Mouse (Mus musculus) intestine, embryonic 15.5 days (tissue): ENCODE measurements around the gene Gng7. TPM values are rescaled to one million over a fixed set of nuclear protein-coding genes. Genes with fewer than 3 reads are reported as not detected.

Experiments used
- ATAC-seq: fragments of 200-750 bp; cut with Nextera tagmentation; 2 replicates; pipeline ENCODE4 v1.8.0; 2017; ENCODE audit warnings: moderate TSS enrichment, moderate library complexity
- H3K27ac ChIP-seq: fragments of 300-500 bp; sonication (generic); 2 replicates; pipeline ENCODE4 v1.5.1; 2015; ENCODE audit warnings: mild to moderate bottlenecking, inconsistent platforms
- H3K27me3 ChIP-seq: fragments of 300-500 bp; sonication (generic); replicated peaks from 2 replicates; pipeline ENCODE4 v1.6.1; 2015; ENCODE audit warnings: inconsistent platforms
- H3K36me3 ChIP-seq: fragments of 300-500 bp; sonication (generic); 2 replicates; pipeline ENCODE4 v1.6.1; 2015; ENCODE audit warnings: inconsistent platforms
- H3K4me1 ChIP-seq: fragments of 300-500 bp; sonication (generic); replicated peaks from 2 replicates; pipeline ENCODE4 v1.6.1; 2015; ENCODE audit warnings: inconsistent platforms
- H3K4me2 ChIP-seq: fragments of 300-500 bp; sonication (generic); replicated peaks from 2 replicates; pipeline ENCODE4 v1.6.1; 2015; ENCODE audit warnings: mild to moderate bottlenecking, inconsistent platforms
- H3K4me3 ChIP-seq: fragments of 300-500 bp; sonication (generic); replicated peaks from 2 replicates; pipeline ENCODE4 v1.5.1; 2015; ENCODE audit warnings: inconsistent platforms
- H3K9ac ChIP-seq: fragments of 300-500 bp; sonication (generic); 2 replicates; pipeline ENCODE4 v1.6.1; 2015; ENCODE audit warnings: inconsistent platforms
- H3K9me3 ChIP-seq: fragments of 300-500 bp; sonication (generic); 2 replicates; pipeline ENCODE4 v1.6.1; 2016; ENCODE audit warnings: inconsistent platforms
- WGBS: fragments of 180-500 bp; shearing (Covaris S2); methylation state at CpG from one replicate; pipeline ENCODE4 v1.1.7; 2015; 5-methylcytosine and 5-hydroxymethylcytosine counted together
- polyA plus RNA-seq: library from polyadenylated mRNA; unstranded; fragments of >200 nt; fragmentation: Nextera tagmentation; extraction: Ambion mirVana; gene quantifications from 2 replicates; pipeline ENCODE4 v1.2.1, GENCODE M21; 2015

The Gng7 gene
- polyA plus RNA-seq, 1 experiment from 2014 or later = 4.7 TPM

DNA sequence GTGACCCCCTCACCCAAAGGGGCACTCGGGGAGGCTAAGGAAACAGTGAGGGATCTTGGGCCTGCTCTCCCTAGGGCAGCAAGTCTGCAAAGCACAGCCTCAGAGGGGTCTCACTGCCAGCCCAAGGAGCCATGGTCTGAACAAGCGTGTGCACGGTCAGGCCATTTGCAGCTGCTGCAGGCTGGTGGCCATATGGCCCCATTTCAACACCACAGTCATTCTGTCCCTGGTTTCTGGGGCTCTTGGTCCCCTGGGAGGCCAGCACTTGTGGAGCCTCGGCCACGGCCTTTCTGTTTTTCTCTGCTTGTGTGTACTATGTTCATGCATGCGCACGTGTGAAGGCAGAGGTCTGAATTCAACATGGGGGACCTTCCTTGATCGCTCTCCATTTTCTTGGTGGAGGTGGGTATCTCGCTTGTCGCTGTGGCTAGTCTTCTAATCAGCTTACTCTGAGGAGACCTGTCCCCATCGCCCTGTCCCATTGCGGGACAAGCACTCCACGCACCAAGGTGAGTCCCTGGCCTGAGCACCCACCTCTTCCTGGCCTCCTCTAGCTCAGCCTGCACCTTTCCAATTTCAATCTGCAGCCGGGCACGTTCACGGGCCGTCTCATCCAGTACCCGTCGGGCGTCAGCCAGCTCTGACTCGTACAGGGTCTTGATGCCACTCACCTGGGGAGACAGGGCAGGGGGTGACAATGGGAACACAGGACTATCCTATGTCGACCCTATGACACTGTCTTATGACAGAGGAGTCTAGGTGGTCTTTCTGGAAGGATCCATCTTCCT lies 105.2 kb downstream of the Gng7 start:
- 95% methylated on average over 22 of the region's 22 CpGs for WGBS
- no peak for ATAC-seq
- Histone ChIP-seq H3K4me2 (no peak overlapping the region), H3K36me3 (peaks cover 26% of the 10 kb centered on the region), H3K9ac (no peak overlapping the region), H3K4me3 (no peak overlapping the region), H3K27me3 (no peaks in the 10 kb centered on the region), H3K9me3 (no peaks in the 10 kb centered on the region), H3K27ac (no peak overlapping the region), H3K4me1 (peaks cover 9% of the 10 kb centered on the region; the same call in 1 of the 2 replicates)

DNA sequence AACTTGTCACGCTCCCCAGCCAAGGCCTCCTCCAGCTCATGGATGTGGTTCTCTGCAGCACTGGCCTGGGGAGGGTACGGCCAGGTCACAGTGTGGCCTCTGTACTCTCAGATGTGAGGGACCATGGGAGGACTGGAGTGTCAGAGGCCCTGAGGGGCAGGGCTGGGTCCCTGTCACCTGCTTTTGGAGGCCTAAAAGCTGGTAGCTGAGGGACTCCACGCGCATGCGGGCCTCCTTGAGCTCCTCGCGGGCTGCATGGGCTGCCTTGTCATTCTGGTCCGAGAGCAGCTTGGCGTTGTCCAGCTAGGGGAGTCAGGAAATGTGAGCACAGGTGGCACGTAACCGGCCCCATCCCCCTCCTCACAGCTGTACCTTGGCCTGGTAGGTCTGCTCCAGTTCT lies 110.0 kb downstream of the Gng7 start:
- H3K27me3 ChIP-seq = no peaks in the 10 kb centered on the region
- no peaks in the 10 kb centered on the region for H3K9me3 ChIP-seq
- no peak overlapping the region for H3K4me2 ChIP-seq
- ATAC-seq = no peak
- no peak overlapping the region for H3K4me3 ChIP-seq
- WGBS = 90% methylated on average over 11 of the region's 11 CpGs
- H3K27ac ChIP-seq = no peak overlapping the region
- peaks cover 8% of the 10 kb centered on the region for H3K4me1 ChIP-seq
- no peak overlapping the region for H3K9ac ChIP-seq
- H3K36me3 ChIP-seq = peaks cover 32% of the 10 kb centered on the region

DNA sequence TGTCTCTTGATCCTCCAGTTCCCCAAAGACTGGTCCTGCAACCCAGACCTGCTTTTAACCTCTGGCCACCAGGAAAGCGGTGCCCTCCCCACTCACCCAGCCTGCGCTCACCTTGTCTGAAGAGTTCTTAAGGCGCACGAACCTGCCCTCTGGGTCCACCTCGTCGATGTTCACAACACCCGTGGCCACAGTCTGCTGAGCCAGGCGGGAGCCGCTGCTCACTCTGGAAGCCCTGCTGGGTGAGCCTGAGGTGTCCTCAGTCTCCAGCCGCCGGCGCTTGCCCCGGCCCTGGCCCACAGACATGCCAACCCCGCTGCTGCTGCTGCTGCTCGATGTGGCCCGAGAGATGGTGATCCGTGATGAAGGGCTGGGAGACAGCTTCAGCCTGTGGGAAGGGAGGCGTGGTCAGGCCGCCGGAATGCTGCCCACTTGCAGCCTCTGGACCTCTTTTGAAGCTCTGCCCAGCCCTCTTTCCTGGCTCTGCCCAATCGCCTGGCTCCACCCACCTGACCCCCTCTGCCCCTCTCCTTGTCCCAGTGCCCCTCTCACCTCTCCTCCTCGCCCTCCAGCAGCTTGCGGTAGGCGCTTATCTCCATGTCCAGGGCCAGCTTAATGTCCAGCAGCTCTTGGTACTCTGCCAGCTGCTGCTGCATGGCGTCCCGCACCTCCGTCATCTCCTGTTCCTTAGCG lies 110.6 kb downstream of the Gng7 start:
- H3K4me3 ChIP-seq = no peak overlapping the region
- no peaks in the 10 kb centered on the region for H3K9me3 ChIP-seq
- ATAC-seq = no peak
- peaks cover 28% of the 10 kb centered on the region for H3K36me3 ChIP-seq
- H3K4me2 ChIP-seq = no peak overlapping the region
- no peak overlapping the region for H3K9ac ChIP-seq
- no peaks in the 10 kb centered on the region for H3K27me3 ChIP-seq
- H3K27ac ChIP-seq = no peak overlapping the region
- 86% methylated on average over 28 of the region's 28 CpGs for WGBS
- peaks cover 14% of the 10 kb centered on the region for H3K4me1 ChIP-seq

DNA sequence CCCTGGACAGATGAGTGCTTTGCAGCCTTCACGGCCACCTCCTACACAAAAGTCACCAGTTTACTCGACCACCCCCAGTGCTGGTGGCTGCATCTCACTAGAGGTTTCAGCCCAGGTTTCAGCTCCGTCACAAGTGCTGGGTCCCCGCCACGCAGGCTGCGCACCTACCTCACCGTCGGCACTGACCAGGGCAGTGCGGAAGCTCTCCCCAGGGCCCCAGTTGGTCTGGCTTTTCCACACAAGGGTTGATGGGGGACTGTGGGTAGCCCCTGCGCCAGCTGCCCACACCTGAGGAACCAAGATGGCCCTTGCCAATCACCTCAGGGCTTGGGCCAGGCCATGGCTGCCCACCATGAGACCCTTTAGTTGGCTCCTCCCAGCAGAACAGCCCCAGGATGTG lies 111.5 kb downstream of the Gng7 start:
- Histone ChIP-seq H3K9ac (no peak overlapping the region), H3K9me3 (no peaks in the 10 kb centered on the region), H3K27ac (no peak overlapping the region), H3K27me3 (no peaks in the 10 kb centered on the region), H3K4me1 (peaks cover 18% of the 10 kb centered on the region), H3K36me3 (peaks cover 34% of the 10 kb centered on the region), H3K4me2 (no peak overlapping the region), H3K4me3 (no peak overlapping the region)
- ATAC-seq = no peak
- WGBS = 93% methylated on average over 10 of the region's 10 CpGs

DNA sequence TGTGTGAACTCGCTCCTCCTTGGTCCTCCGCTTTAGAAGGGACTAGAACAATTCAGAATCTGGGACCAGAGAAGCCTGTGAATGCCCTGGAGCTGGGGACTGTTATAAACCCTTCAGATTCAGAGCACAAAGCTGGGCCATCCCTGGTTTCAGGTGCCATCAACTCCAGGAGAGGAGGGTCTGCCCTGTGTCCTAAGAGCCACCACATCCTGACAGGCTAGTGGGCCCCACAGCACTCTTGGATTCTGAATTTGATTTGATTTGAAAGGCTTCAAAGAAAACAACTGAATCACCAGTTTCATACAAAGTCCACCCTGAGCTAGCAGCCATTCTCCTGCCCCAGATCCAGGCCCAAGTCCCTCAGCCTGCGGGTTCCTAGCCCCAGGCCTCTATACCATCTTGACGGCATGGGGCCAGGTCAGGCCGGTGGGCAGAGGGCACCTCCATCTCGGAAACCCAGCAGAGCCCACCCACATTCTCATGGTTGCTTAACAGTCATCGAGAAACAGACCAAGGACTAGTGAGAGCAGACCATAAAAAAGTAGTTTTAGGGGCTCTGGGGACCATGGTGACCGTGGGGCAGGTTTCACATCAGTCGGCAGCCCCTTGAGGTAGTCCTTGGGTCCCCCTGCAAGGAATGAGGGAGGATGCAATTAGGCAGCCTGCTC lies 112.3 kb downstream of the Gng7 start:
- no peak overlapping the region for H3K27ac ChIP-seq
- H3K4me1 ChIP-seq = peaks cover 26% of the 10 kb centered on the region
- ATAC-seq = no peak
- H3K27me3 ChIP-seq = no peaks in the 10 kb centered on the region
- H3K9ac ChIP-seq = no peak overlapping the region
- peaks cover 34% of the 10 kb centered on the region for H3K36me3 ChIP-seq
- 95% methylated on average over 9 of the region's 9 CpGs for WGBS
- H3K4me3 ChIP-seq = no peak overlapping the region
- no peaks in the 10 kb centered on the region for H3K9me3 ChIP-seq
- no peak overlapping the region for H3K4me2 ChIP-seq

DNA sequence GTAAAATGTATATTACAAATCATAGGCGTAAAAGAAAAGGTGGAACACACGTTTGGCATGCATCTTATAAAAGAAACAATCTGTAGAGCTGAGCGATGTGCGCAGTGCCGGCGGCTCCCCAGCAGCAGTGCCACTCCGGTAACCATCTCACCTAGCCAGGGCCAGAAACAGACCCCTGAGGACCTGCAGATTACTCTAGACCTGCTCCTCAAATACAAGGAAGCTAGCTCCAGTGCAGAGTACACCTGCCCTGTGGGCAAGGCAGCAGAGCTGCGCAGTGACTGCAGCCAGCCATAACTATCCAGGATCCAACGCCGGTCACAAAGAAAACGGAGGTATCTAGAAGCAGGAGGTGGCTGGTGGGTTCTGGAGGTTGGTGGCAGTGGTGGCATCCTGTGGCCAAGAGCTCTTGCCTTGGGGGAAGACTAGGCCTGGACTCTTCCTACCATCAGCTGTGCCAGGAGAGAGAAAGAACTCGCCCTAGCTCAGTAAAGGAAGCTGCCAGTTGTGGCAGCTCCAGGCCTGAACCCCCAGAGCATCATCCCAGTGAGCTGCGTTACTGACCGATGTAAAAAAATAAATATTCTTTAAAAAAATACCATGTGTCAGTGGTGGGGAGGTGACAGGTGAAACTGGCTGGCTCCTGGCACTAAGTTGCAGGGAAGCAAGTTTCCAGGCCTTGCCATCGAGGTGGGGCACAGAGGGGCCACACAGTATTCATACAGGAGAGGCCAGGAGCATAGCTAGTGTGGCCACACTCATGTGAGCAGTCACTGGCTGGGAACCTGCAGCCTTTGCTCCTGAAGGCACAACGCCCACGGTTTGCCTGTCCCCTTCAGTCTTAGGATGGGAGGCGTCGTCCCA lies 113.1 kb downstream of the Gng7 start:
- Histone ChIP-seq H3K9me3 (no peaks in the 10 kb centered on the region), H3K27ac (peak overlapping the region; percentile 42), H3K4me1 (peaks cover 26% of the 10 kb centered on the region), H3K9ac (0 out of 2 replicates have a peak overlapping the region, but pooled peaks have one; percentile 0), H3K4me3 (no peak overlapping the region), H3K36me3 (peaks cover 34% of the 10 kb centered on the region), H3K4me2 (peak overlapping the region; percentile 34), H3K27me3 (no peaks in the 10 kb centered on the region)
- ATAC-seq = no peak
- WGBS = 87% methylated on average over 19 of the region's 19 CpGs

DNA sequence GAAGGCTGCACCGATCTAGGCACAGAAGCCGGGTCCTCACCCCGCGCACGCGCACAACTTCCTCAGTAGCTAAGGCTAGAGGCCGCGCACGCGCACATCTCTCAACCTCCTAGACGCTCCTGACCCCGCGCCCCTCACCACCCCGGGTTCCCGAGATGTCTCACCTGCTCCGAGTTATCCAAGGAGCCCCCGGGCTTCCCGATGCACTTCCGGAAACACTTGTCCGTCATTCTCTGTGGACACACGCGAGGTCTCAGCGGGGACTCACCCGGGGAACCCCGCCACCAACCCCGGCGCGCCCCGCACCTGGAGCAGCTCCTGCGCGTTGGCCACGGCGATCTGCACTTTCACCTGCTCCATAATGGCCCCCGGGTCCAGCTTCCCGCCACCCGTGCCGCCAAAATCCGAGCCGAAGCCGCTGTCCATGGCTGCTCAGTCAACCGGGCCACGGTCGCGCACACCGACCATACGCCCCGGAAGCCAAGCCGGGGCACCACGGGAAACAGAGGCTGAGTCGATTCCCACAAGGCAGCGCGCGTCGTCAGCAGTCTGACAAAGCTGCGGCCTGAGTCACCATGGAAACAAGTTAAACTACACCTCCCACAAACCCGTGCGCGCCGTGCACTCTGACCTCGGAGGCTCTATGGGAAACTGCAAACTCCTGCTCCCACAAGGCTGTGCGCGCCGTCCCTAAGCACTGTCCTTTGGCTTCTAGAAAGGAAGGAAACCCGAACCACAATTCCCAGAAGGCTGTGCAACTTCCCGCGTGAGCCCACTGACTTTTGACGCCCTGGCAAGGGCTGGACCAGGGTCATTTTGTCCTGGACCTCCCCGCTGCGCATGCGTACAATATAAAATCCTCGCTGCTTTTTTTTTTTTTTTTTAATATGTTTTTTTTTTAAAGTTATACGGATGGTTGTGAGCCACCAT lies 114.2 kb downstream of the Gng7 start, which contains the start of gene Timm13:
TSS of gene Timm13 (minus strand) at position 652 of the 930 bp plus-strand sequence.
- Histone ChIP-seq H3K9me3 (no peaks in the 10 kb centered on the region), H3K27ac (peak within 1 kb of the TSS; percentile 76), H3K27me3 (no peaks in the 10 kb centered on the region), H3K4me1 (peaks cover 26% of the 10 kb centered on the region), H3K36me3 (peaks cover 34% of the 10 kb centered on the region), H3K9ac (peak within 1 kb of the TSS; percentile 77), H3K4me2 (peak within 1 kb of the TSS; percentile 83), H3K4me3 (peak within 1 kb of the TSS; percentile 72)
- peak; percentile 97 for ATAC-seq
- WGBS = under 1% methylated on average over 72 of the region's 72 CpGs

DNA sequence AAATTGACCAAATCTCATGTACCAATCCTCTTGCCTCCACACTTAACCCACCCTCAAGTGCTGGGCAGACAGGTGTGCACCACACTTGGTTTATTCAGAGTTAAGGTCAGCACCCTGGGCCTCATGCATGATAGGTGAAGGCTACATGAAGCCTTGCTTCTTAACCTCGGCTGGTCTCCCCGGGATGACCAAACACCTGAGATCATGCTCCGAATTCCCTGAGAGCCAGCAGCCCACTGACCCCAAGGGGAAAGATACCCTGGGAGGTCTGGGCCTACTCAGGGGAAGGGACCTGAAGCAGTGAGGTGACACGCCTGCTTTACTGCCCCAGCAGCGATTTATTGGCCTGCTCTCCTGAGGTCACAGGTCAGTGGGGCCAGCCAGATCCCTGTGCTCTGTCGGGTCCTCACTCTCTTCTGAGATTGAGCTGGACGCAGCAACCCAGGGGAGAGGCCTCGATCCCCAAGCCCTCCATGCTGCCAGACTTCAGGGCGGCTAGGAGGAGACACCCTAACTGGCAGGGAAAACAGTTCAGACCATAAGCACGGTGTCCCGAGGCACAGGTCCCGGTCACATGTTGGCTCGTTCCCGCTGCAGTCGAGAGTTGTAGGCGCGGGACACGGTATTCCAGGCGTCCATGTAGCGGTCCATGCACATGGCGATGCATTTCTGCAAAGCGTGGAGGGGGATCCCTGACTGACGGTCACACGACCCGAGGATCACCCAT lies 115.0 kb downstream of the Gng7 start:
- Histone ChIP-seq H3K36me3 (peaks cover 27% of the 10 kb centered on the region), H3K27ac (peak overlapping the region; percentile 76), H3K4me2 (peak overlapping the region; percentile 83), H3K4me1 (peaks cover 26% of the 10 kb centered on the region), H3K9me3 (no peaks in the 10 kb centered on the region), H3K4me3 (peak overlapping the region; percentile 72), H3K27me3 (no peaks in the 10 kb centered on the region), H3K9ac (peak overlapping the region; percentile 77)
- 0 out of 2 replicates have a peak, but pooled peaks have one; percentile 0 for ATAC-seq
- WGBS = 10% methylated on average over 25 of the region's 25 CpGs

DNA sequence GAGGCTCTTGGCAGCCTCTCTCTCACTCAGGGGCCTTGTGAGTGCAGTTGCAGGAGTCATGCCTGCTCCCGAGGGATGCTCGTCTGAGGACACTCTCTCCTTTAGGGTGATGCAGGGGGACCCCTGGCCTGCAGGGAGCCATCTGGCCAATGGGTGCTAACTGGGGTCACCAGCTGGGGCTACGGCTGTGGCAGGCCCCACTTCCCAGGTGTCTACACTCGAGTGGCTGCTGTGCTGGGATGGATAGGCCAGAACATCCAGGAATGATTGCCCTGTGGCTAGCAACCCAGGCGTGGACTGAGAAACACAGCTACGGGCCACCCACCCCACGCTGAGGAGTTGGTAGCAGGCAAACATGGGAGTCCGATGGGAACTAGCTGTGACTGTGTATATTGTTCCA lies 115.7 kb downstream of the Gng7 start:
- ATAC-seq = no peak
- H3K27me3 ChIP-seq = no peaks in the 10 kb centered on the region
- peaks cover 21% of the 10 kb centered on the region; the same call in 1 of the 2 replicates for H3K36me3 ChIP-seq
- peaks cover 26% of the 10 kb centered on the region for H3K4me1 ChIP-seq
- WGBS = 87% methylated on average over 8 of the region's 8 CpGs
- H3K9ac ChIP-seq = peak overlapping the region; percentile 77
- H3K4me2 ChIP-seq = peak overlapping the region; percentile 83
- no peak overlapping the region for H3K27ac ChIP-seq
- H3K4me3 ChIP-seq = peak overlapping the region; percentile 72
- H3K9me3 ChIP-seq = no peaks in the 10 kb centered on the region
